Mouse (Mus musculus) heart, adult 2 months (tissue): ENCODE data around the gene Col16a1. TPM values are rescaled to one million over a fixed set of nuclear protein-coding genes. Genes with fewer than 3 reads are reported as not detected.

ENCODE experiments used
- DNase-seq, 2 experiments: peaks; one replicate each; pipeline ENCODE4 v3.0.0; 2021
- H3K27ac ChIP-seq: fragments of 200-600 bp; 2 replicates; pipeline ENCODE4 v1.8.1; 2022
- H3K27me3 ChIP-seq: fragments of 200-500 bp; 2 replicates; pipeline ENCODE4 v1.6.1; 2012; ENCODE audit warnings: mild to moderate bottlenecking, low read length, inconsistent platforms, mixed read lengths; ENCODE audit not compliant: control insufficient read depth, insufficient read depth
- H3K36me3 ChIP-seq: fragments of 200-500 bp; 2 replicates; pipeline ENCODE4 v1.6.1; 2012; ENCODE audit warnings: low read length, inconsistent platforms; ENCODE audit not compliant: control insufficient read depth, insufficient read depth
- H3K4me1 ChIP-seq: fragments of 200-500 bp; 2 replicates; pipeline ENCODE4 v1.6.1; 2011; ENCODE audit warnings: low read length; ENCODE audit not compliant: control insufficient read depth, insufficient read depth
- H3K4me3 ChIP-seq: fragments of 200-600 bp; 2 replicates; pipeline ENCODE4 v1.8.1; 2022
- H3K79me2 ChIP-seq: fragments of 200-500 bp; replicated peaks from 2 replicates; pipeline ENCODE4 v1.6.1; 2012; ENCODE audit warnings: mild to moderate bottlenecking, inconsistent platforms, low read length, moderate library complexity, mixed read lengths; ENCODE audit not compliant: control insufficient read depth, insufficient read depth
- H3K9ac ChIP-seq: fragments of 200-500 bp; 2 replicates; pipeline ENCODE4 v1.6.1; 2012; ENCODE audit warnings: low read depth, mild to moderate bottlenecking, control low read depth, inconsistent platforms, low read length, mixed read lengths
- CTCF ChIP-seq: fragments of 200-600 bp; IDR thresholded peaks from 2 replicates; pipeline ENCODE4 v1.8.1; 2022; ENCODE audit warnings: antibody characterized with exemption, mild to moderate bottlenecking, moderate library complexity
- EP300 ChIP-seq: fragments of 200-500 bp; IDR thresholded peaks from 2 replicates; pipeline ENCODE4 v1.6.1; 2011; ENCODE audit warnings: low read depth, low read length, control low read depth; ENCODE audit not compliant: insufficient read depth
- POLR2A ChIP-seq: fragments of 200-500 bp; IDR thresholded peaks from 2 replicates; pipeline ENCODE4 v1.6.1; 2011; ENCODE audit warnings: mild to moderate bottlenecking, low read depth, low read length, control low read depth; ENCODE audit not compliant: insufficient read depth
- WGBS: fragments of 180-500 bp; shearing (Covaris S2); methylation state at CpG from one replicate; pipeline ENCODE4 v1.1.7; 2018; 5-methylcytosine and 5-hydroxymethylcytosine counted together
- intact Hi-C: fragments of 180-260 bp; cut with DNase I; formaldehyde crosslinking; loops from one replicate; pipeline ENCODE4 v1.15.1; 2025
- polyA plus RNA-seq: library from polyadenylated mRNA; depleted of rRNA; stranded (reverse); fragments of >200 nt; gene quantifications from 2 replicates; pipeline ENCODE4 v1.2.3, GENCODE M21; 2012
- total RNA-seq, 2 experiments: library from RNA; stranded (reverse); gene quantifications; 2 replicates each; pipeline ENCODE4 v1.2.3; 2021

Col16a1 gene
- total and polyA plus RNA-seq, 3 experiments = 5.0 to 8.4 (median 5.5) TPM

DNA sequence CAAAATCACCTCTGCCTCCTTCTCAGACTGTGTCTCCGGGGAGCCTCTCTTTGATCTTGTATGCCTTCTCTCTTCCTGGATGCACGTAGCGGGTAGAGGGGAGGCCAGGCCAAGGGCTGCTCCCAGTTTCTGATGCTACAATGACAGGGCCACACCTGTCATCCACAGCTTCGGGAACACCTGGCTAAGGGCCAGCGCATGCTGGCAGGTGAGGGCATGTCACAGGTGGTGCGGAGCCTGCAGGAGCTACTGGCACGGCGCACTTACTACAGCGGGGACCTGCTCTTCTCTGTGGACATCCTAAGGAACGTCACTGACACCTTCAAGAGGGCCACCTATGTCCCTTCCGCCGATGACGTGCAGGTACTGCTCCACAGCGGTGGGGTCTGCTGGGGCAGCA lies 38.6 kb upstream of the Col16a1 start:
- intact Hi-C loops = no loop called here
- Histone ChIP-seq H3K4me3 (no peak overlapping the region), H3K36me3 (no peaks in the 10 kb centered on the region), H3K4me1 (no peaks in the 10 kb centered on the region), H3K27me3 (no peaks in the 10 kb centered on the region), H3K9ac (no peak overlapping the region), H3K79me2 (no peaks in the 10 kb centered on the region), H3K27ac (no peak overlapping the region)
- no peak for DNase-seq
- TF ChIP-seq POLR2A (no peak), CTCF (no peak), EP300 (no peak)
- 79% methylated on average over 14 of the region's 14 CpGs for WGBS

DNA sequence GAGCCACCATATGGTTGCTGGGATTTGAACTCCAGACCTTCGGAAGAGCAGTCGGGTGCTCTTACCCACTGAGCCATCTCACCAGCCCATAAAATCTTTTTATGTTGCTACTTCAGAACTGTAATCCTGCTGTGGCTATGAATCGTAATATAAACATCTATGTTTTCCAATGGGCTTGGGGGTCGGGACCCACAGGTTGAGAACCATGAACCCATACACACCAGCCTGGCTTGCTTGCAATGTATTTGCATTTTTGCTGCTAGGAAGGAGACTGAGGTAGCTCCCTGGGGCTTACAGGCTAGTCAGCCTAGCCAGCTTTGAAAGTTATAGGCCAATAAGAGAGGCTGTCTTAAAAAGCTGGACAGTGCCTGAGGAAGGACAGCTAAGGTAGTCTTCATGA lies 36.9 kb upstream of the Col16a1 start:
- no peak overlapping the region for H3K4me3 ChIP-seq
- DNase-seq = no peak
- no peak overlapping the region for H3K9ac ChIP-seq
- TF ChIP-seq CTCF (no peak), EP300 (no peak), POLR2A (no peak)
- H3K27me3 ChIP-seq = no peaks in the 10 kb centered on the region
- no peaks in the 10 kb centered on the region for H3K4me1 ChIP-seq
- H3K79me2 ChIP-seq = no peaks in the 10 kb centered on the region
- WGBS = 93% methylated on average over 4 of the region's 4 CpGs
- no peak overlapping the region for H3K27ac ChIP-seq
- intact Hi-C loops = no loop called here
- H3K36me3 ChIP-seq = no peaks in the 10 kb centered on the region

DNA sequence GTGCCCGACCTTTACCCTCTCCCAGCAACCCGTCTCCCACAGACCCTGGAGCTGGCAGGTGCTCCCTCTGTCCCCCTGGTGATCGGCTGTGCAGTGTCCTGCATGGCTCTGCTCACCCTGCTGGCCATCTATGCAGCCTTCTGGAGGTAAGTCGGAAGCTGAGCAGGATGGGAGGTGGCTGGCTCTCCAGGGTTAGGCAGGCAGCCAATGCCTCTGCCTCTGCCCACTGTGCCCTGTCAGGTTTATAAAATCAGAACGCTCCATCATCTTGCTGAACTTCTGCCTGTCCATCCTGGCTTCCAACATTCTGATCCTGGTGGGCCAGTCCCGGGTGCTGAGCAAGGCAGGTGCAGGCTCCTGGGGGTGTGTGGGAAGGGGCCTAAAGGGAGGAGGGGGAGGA lies 35.4 kb upstream of the Col16a1 start:
- Histone ChIP-seq H3K4me1 (no peaks in the 10 kb centered on the region), H3K4me3 (no peak overlapping the region), H3K27me3 (no peaks in the 10 kb centered on the region), H3K27ac (no peak overlapping the region), H3K9ac (no peak overlapping the region), H3K79me2 (no peaks in the 10 kb centered on the region), H3K36me3 (no peaks in the 10 kb centered on the region)
- 66% methylated on average over 6 of the region's 6 CpGs for WGBS
- no peak for DNase-seq
- TF ChIP-seq POLR2A (no peak), CTCF (no peak), EP300 (no peak)
- intact Hi-C loops = no loop called here

DNA sequence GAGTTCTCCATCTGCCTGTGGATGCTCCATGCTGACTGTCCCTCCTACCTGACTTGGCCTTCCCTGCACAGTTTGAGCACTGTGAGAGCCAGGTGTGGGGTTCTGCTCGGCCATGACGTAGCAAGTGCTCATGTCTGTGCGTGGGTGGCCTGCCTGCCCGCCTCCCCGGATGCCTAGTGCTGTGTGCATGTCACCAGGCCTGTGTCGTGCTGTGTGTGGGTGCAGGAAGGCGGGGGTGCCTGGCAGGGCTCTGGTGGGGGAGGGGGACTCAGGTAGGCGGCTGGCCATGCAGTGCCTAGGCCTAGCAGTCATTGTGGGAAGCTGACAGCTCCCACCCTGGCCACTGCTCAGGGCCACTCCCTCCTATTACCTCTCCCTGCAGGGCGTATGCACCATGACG lies 34.5 kb upstream of the Col16a1 start:
- no peak for DNase-seq
- Histone ChIP-seq H3K9ac (no peak overlapping the region), H3K27me3 (no peaks in the 10 kb centered on the region), H3K36me3 (no peaks in the 10 kb centered on the region), H3K4me1 (no peaks in the 10 kb centered on the region), H3K4me3 (no peak overlapping the region), H3K27ac (no peak overlapping the region), H3K79me2 (no peaks in the 10 kb centered on the region)
- TF ChIP-seq POLR2A = no peak
- no peak for TF ChIP-seq EP300
- no peak for TF ChIP-seq CTCF
- intact Hi-C loops = no loop called here
- 79% methylated on average over 10 of the region's 10 CpGs for WGBS

DNA sequence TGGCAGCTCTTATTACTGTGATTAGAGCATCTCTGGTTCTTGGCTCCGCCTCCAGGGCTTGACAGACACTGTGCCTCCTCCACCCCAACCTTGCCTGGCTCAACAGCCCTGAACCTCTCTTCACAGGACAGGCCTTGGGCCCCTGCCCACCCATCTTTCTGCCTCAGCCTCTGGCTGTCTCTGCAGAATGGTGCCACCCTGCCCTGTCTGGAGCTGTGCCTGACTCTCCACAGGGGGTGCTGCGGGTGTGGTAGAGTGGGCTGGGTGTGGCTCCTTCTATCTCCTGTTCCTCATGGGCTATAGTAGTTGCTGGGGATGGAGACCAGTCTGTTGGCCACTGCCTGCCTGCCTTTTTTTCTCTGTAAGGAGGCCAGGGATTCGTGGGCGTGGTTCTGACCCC lies 31.6 kb upstream of the Col16a1 start:
- Histone ChIP-seq H3K36me3 (no peaks in the 10 kb centered on the region), H3K4me3 (no peak overlapping the region), H3K9ac (no peak overlapping the region), H3K4me1 (no peaks in the 10 kb centered on the region), H3K79me2 (no peaks in the 10 kb centered on the region), H3K27me3 (no peaks in the 10 kb centered on the region), H3K27ac (no peak overlapping the region)
- intact Hi-C loops = no loop called here
- no peak for DNase-seq
- 63% methylated on average over 4 of the region's 4 CpGs for WGBS
- TF ChIP-seq CTCF (no peak), EP300 (no peak), POLR2A (no peak)

DNA sequence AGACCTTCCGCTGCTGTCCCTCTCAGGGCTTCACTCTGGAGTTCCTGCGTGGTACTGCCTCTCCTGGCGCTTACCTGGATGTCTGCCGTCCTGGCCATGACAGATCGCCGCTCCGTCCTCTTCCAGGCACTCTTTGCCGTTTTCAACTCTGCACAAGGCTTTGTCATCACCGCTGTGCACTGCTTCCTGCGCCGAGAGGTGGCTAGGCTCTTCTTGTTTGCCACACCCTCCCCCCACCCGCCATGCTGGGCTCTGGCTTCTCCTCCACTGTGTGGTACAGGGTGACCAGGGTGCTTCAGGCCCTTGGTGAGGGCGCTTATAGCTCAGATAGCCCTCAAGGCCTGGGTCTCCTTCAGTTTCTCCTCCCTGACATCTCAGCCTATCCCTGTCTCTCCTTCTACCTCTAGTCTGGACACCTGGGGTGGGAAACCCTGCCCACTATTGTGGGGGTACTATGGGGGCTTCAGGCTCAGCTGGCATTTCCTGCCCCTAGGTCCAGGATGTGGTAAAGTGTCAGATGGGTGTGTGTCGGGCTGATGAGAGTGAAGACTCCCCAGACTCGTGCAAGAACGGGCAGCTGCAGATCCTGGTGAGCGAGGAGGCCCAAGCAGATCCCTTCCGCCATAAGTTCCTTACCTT lies 30.5 kb upstream of the Col16a1 start:
- H3K79me2 ChIP-seq = no peaks in the 10 kb centered on the region
- no peak for DNase-seq
- H3K9ac ChIP-seq = no peak overlapping the region
- no peaks in the 10 kb centered on the region for H3K4me1 ChIP-seq
- no peak for TF ChIP-seq EP300
- TF ChIP-seq POLR2A = no peak
- no peak for TF ChIP-seq CTCF
- intact Hi-C loops = no loop called here
- 63% methylated on average over 18 of the region's 18 CpGs for WGBS
- no peak overlapping the region for H3K4me3 ChIP-seq
- no peaks in the 10 kb centered on the region for H3K27me3 ChIP-seq
- no peaks in the 10 kb centered on the region for H3K36me3 ChIP-seq
- no peak overlapping the region for H3K27ac ChIP-seq
